Mouse (Mus musculus) CH12.LX (cell line): ENCODE data around the gene Snx5.

Source experiments
- CTCF ChIP-seq, 2 experiments: IDR thresholded peaks in 1 of 2; conservative IDR thresholded peaks in 1 of 2; 2 replicates each; pipeline ENCODE4 v1.5.1; 2011 to 2012; ENCODE audit warnings: low read depth in 2 of 2, low read length in 2 of 2, improper control_type of control experiment in 1 of 2, inconsistent platforms in 1 of 2, mild to moderate bottlenecking in 1 of 2, moderate library complexity in 1 of 2
- HCFC1 ChIP-seq: IDR thresholded peaks from 2 replicates; pipeline ENCODE4 v1.6.1; 2012; ENCODE audit warnings: low read depth, mild to moderate bottlenecking, inconsistent platforms, low read length, improper control_type of control experiment
- SMC3 ChIP-seq: IDR thresholded peaks from 2 replicates; pipeline ENCODE4 v1.6.1; 2011; ENCODE audit warnings: low read depth, low read length, improper control_type of control experiment
- ZMIZ1 ChIP-seq: IDR thresholded peaks from 2 replicates; pipeline ENCODE4 v1.6.1; 2012; ENCODE audit warnings: low read depth, mild to moderate bottlenecking, inconsistent platforms, low read length, improper control_type of control experiment

DNA sequence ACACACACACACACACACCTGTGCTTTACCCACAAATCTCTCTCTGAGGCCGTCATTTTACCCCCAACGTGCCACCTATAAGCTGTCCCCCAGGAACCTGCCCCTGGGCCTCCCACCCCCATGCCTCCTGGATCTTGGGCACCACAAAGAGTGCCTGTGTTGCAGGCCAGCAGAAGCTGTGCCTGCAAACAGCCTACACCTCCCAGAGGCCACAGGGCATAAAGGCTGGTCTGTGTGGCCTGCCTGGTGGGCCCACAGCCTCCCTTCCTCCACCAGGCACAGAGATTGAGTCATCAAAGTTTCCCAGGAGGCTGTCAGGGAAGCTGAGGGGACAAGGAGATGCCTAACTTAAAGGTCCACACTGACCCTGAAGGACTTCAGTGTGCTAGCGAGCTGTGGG is 68.1 kb downstream of the Snx5 start:
- no peak for TF ChIP-seq SMC3
- no peak for TF ChIP-seq HCFC1
- TF ChIP-seq CTCF (conservative IDR thresholded peaks at IDR 0.05 in 1 of 2, IDR thresholded peaks at IDR 0.05 in 1 of 2; ENCODE audit: low read depth in 2 of 2, low read length in 2 of 2): no peak
- TF ChIP-seq ZMIZ1: no peak
